Mouse (Mus musculus) olfactory bulb, adult 2 months (tissue): ENCODE results near the gene Lpo.

Source experiments
- CTCF ChIP-seq: fragments of 200-500 bp; IDR thresholded peaks from 2 replicates; pipeline ENCODE4 v1.5.1; 2012; ENCODE audit warnings: low read depth, mild to moderate bottlenecking, low read length, moderate library complexity; ENCODE audit not compliant: insufficient read depth
- POLR2A ChIP-seq: fragments of 200-500 bp; IDR thresholded peaks from 2 replicates; pipeline ENCODE4 v1.6.1; 2012; ENCODE audit warnings: mild to moderate bottlenecking, low read depth, low read length, moderate library complexity; ENCODE audit not compliant: insufficient read depth

- no peak for TF ChIP-seq CTCF
- peak; percentile 29; the same call in 1 of the 2 replicates for TF ChIP-seq POLR2A
These were observed 63.9 kb downstream of the Lpo start for GRCm38 (mm10) chr11:87763988-87764876.
